18 mouse cellular contexts compared by ENCODE assay signal in genomic region chr9:43492236-43493000, GRCm38 (mm10).
DNase-seq lines count a peak whose midpoint lies in the region; ATAC-seq lines count a peak whose summit lies in the region.
"Had no signal": no experiment of that assay in that cellular context is flagged by ENCODE, and none has a peak within 500 bp of the region (broad histone marks: within the 10 kb centered on the region; RNA-seq: fewer than 3 reads in every experiment).

No protein-coding gene starts in this region.

- 48% methylated on average over 7 of the region's 7 CpGs for WGBS in hindbrain, embryonic 10.5 days
- 38% methylated on average over 7 of the region's 7 CpGs for WGBS in hindbrain, embryonic 16.5 days
- 59% methylated on average over 7 of the region's 7 CpGs for WGBS in forebrain, embryonic 12.5 days

- DNase-seq in hindbrain, embryonic 10.5 days (ENCODE audit: low spot score), result peak; percentile 18
- DNase-seq in ES-CJ7 (ENCODE audit: low read depth, low spot score), result peak; percentile 12
- DNase-seq in R1 (ENCODE audit: low read depth, low spot score), result peak; percentile 62
- DNase-seq in embryo, embryonic 9.5 days (ENCODE audit: extremely low spot score), result peak; percentile 36
- no peak for DNase-seq in cerebellum, adult 18-20 months
- DNase-seq: adrenal gland, postnatal 14 days; cerebellum, adult 8-10 months; kidney, postnatal 4 days; layer of hippocampus, postnatal 36 days; liver; liver, postnatal 0 days; lung, postnatal 36 days; right cerebral cortex, postnatal 14 days; thymus, postnatal 14 days had no signal

- H3K27ac ChIP-seq in hindbrain, embryonic 10.5 days, result no peak overlapping the region
- no peak overlapping the region for H3K27ac ChIP-seq in hindbrain, embryonic 16.5 days (ENCODE audit: low read depth, low read length)
- H3K27ac ChIP-seq in forebrain, embryonic 12.5 days, result no peak overlapping the region
- H3K27ac ChIP-seq: hindbrain, embryonic 15.5 days had no signal

- no peaks in the 10 kb centered on the region for H3K9me3 ChIP-seq in hindbrain, embryonic 10.5 days
- H3K9me3 ChIP-seq in hindbrain, embryonic 16.5 days (ENCODE audit: control insufficient read depth, low read length), result no peaks in the 10 kb centered on the region
- no peaks in the 10 kb centered on the region for H3K9me3 ChIP-seq in forebrain, embryonic 12.5 days
- H3K9me3 ChIP-seq: hindbrain, embryonic 15.5 days had no signal

- peaks cover 13% of the 10 kb centered on the region for H3K4me1 ChIP-seq in hindbrain, embryonic 10.5 days (replicated peaks)
- peaks cover 4% of the 10 kb centered on the region; the same call in 1 of the 2 replicates for H3K4me1 ChIP-seq in hindbrain, embryonic 16.5 days (ENCODE audit: control insufficient read depth, insufficient read depth, low read depth, low read length)
- peaks cover 12% of the 10 kb centered on the region for H3K4me1 ChIP-seq in forebrain, embryonic 12.5 days

- H3K4me3 ChIP-seq in hindbrain, embryonic 10.5 days, result no peak overlapping the region
- H3K4me3 ChIP-seq in hindbrain, embryonic 16.5 days (ENCODE audit: low read length), result no peak overlapping the region
- no peak overlapping the region for H3K4me3 ChIP-seq in forebrain, embryonic 12.5 days (replicated peaks)
- H3K4me3 ChIP-seq: hindbrain, embryonic 15.5 days had no signal

- 0 out of 2 replicates have a peak, but pooled peaks cover 4% of the 10 kb centered on the region for H3K27me3 ChIP-seq in hindbrain, embryonic 10.5 days (ENCODE audit: insufficient read depth, poor library complexity, severe bottlenecking)
- no peaks in the 10 kb centered on the region; the same call in 1 of the 2 replicates for H3K27me3 ChIP-seq in hindbrain, embryonic 16.5 days (replicated peaks; ENCODE audit: control insufficient read depth, insufficient read depth, low read length)
- H3K27me3 ChIP-seq in forebrain, embryonic 12.5 days, result no peaks in the 10 kb centered on the region
- H3K27me3 ChIP-seq: hindbrain, embryonic 15.5 days had no signal

- H3K4me2 ChIP-seq in hindbrain, embryonic 16.5 days (ENCODE audit: low read length), result no peak overlapping the region
- no peak overlapping the region for H3K4me2 ChIP-seq in forebrain, embryonic 12.5 days
- H3K4me2 ChIP-seq: hindbrain, embryonic 15.5 days had no signal

- no peaks in the 10 kb centered on the region for H3K36me3 ChIP-seq in hindbrain, embryonic 10.5 days
- H3K36me3 ChIP-seq in hindbrain, embryonic 16.5 days (ENCODE audit: control insufficient read depth, insufficient read depth, low read length), result no peaks in the 10 kb centered on the region
- no peaks in the 10 kb centered on the region for H3K36me3 ChIP-seq in forebrain, embryonic 12.5 days (replicated peaks)
- H3K36me3 ChIP-seq: hindbrain, embryonic 15.5 days had no signal

- no peak for ATAC-seq in hindbrain, embryonic 16.5 days
- no peak for ATAC-seq in forebrain, embryonic 12.5 days (ENCODE audit: low FRiP score)
- ATAC-seq: intestine, postnatal 0 days; liver, postnatal 0 days had no signal

- H3K9ac ChIP-seq in hindbrain, embryonic 16.5 days (ENCODE audit: low read depth, low read length), result no peak overlapping the region; the same call in 1 of the 2 replicates
- H3K9ac ChIP-seq in forebrain, embryonic 12.5 days, result no peak overlapping the region
- H3K9ac ChIP-seq: hindbrain, embryonic 15.5 days; liver, postnatal 0 days had no signal

Comparison
In these comparisons a context has a peak if more than half of its experiments do, and no peak if none do; other contexts are left out.
1. DNase-seq: peak in hindbrain, embryonic 10.5 days (single experiment), ES-CJ7 (single experiment), R1 (single experiment) and embryo, embryonic 9.5 days (single experiment); none in cerebellum, adult 18-20 months (0 of 2).